Mouse (Mus musculus) kidney, embryonic 16.5 days (tissue): Measurements from ENCODE around the gene Acss3. TPM values are rescaled to one million over a fixed set of nuclear protein-coding genes. Genes with fewer than 3 reads are reported as not detected.

Experiments used
- ATAC-seq: fragments of 200-750 bp; cut with Nextera tagmentation; 2 replicates; pipeline ENCODE4 v1.8.0; 2017; ENCODE audit warnings: moderate TSS enrichment; ENCODE audit not compliant: low FRiP score, low TSS enrichment
- H3K27ac ChIP-seq: fragments of 300-500 bp; sonication (generic); 2 replicates; pipeline ENCODE4 v1.5.1; 2014; ENCODE audit warnings: low read length
- H3K27me3 ChIP-seq: fragments of 300-500 bp; sonication (generic); 2 replicates; pipeline ENCODE4 v1.6.1; 2014; ENCODE audit warnings: low read length, control low read depth, mixed read lengths; ENCODE audit not compliant: insufficient read depth
- H3K36me3 ChIP-seq: fragments of 300-500 bp; sonication (generic); 2 replicates; pipeline ENCODE4 v1.6.1; 2014; ENCODE audit warnings: low read length, control low read depth, mixed read lengths; ENCODE audit not compliant: insufficient read depth
- H3K4me1 ChIP-seq: fragments of 300-500 bp; sonication (generic); 2 replicates; pipeline ENCODE4 v1.6.1; 2014; ENCODE audit warnings: low read length, control low read depth, mixed read lengths; ENCODE audit not compliant: insufficient read depth
- H3K4me2 ChIP-seq: fragments of 300-500 bp; sonication (generic); replicated peaks from 2 replicates; pipeline ENCODE4 v1.6.1; 2014; ENCODE audit warnings: low read depth, low read length
- H3K4me3 ChIP-seq: fragments of 300-500 bp; sonication (generic); 2 replicates; pipeline ENCODE4 v1.5.1; 2014; ENCODE audit warnings: mild to moderate bottlenecking, low read length
- H3K9ac ChIP-seq: fragments of 300-500 bp; sonication (generic); replicated peaks from 2 replicates; pipeline ENCODE4 v1.6.1; 2014; ENCODE audit warnings: low read length
- H3K9me3 ChIP-seq: fragments of 300-500 bp; sonication (generic); 2 replicates; pipeline ENCODE4 v1.6.1; 2016; ENCODE audit warnings: low read length, control low read depth
- WGBS: fragments of 180-500 bp; shearing (Covaris S2); extraction: QIAGEN DNeasy Blood & Tissue Kit; methylation state at CpG from one replicate; pipeline ENCODE4 v1.1.7; 2014; 5-methylcytosine and 5-hydroxymethylcytosine counted together
- polyA plus RNA-seq: library from polyadenylated mRNA; unstranded; fragments of >200 nt; fragmentation: Nextera tagmentation; extraction: Ambion mirVana; gene quantifications from 2 replicates; pipeline ENCODE4 v1.2.1, GENCODE M21; 2015

Gene Acss3
- polyA plus RNA-seq, 1 experiment from 2014 or later: 3.4 TPM

- no peak overlapping the region for H3K27ac ChIP-seq
Measured at GRCm38 (mm10) chr10:106938851-106939250, 184.6 kb downstream of the Acss3 start.

GRCm38 (mm10) chr10:106936996-106937395, 186.5 kb downstream of the Acss3 start:
- Histone ChIP-seq H3K36me3 (no peaks in the 10 kb centered on the region), H3K9ac (no peak overlapping the region), H3K4me2 (no peak overlapping the region), H3K4me1 (no peaks in the 10 kb centered on the region), H3K27ac (no peak overlapping the region), H3K27me3 (no peaks in the 10 kb centered on the region), H3K9me3 (no peaks in the 10 kb centered on the region), H3K4me3 (no peak overlapping the region)
- 81% methylated on average over 7 of the region's 7 CpGs for WGBS
- ATAC-seq: no peak

More at GRCm38 (mm10) chr10:106938851-106939250, 184.6 kb downstream of the Acss3 start:
- Histone ChIP-seq H3K9me3 (no peaks in the 10 kb centered on the region), H3K27me3 (no peaks in the 10 kb centered on the region), H3K4me2 (no peak overlapping the region), H3K4me1 (no peaks in the 10 kb centered on the region), H3K4me3 (no peak overlapping the region), H3K36me3 (no peaks in the 10 kb centered on the region), H3K9ac (no peak overlapping the region)
- no peak for ATAC-seq
- 87% methylated on average over 3 of the region's 3 CpGs for WGBS

- 27% methylated on average over 13 of the region's 13 CpGs for WGBS
- ATAC-seq: peak; percentile 54; the same call in 1 of the 2 replicates
- Histone ChIP-seq H3K9me3 (no peaks in the 10 kb centered on the region), H3K36me3 (no peaks in the 10 kb centered on the region), H3K4me1 (no peaks in the 10 kb centered on the region), H3K27ac (no peak overlapping the region), H3K27me3 (no peaks in the 10 kb centered on the region), H3K4me3 (peak overlapping the region; percentile 41), H3K9ac (peak overlapping the region; percentile 61), H3K4me2 (peak overlapping the region; percentile 57)
Measured at GRCm38 (mm10) chr10:106932571-106933073, 190.8 kb downstream of the Acss3 start.

- no peaks in the 10 kb centered on the region for H3K4me1 ChIP-seq
- no peaks in the 10 kb centered on the region for H3K36me3 ChIP-seq
- H3K9me3 ChIP-seq: no peaks in the 10 kb centered on the region
- H3K4me3 ChIP-seq: no peak overlapping the region
- no peaks in the 10 kb centered on the region for H3K27me3 ChIP-seq
- ATAC-seq: no peak
- H3K4me2 ChIP-seq: no peak overlapping the region
- no peak overlapping the region for H3K27ac ChIP-seq
- no peak overlapping the region for H3K9ac ChIP-seq
- WGBS: 79% methylated on average over 9 of the region's 9 CpGs
Measured at GRCm38 (mm10) chr10:106928576-106929332, 194.7 kb downstream of the Acss3 start.

- Histone ChIP-seq H3K27ac (no peak overlapping the region), H3K9me3 (no peaks in the 10 kb centered on the region), H3K27me3 (no peaks in the 10 kb centered on the region), H3K36me3 (no peaks in the 10 kb centered on the region), H3K4me2 (no peak overlapping the region), H3K4me3 (no peak overlapping the region), H3K4me1 (no peaks in the 10 kb centered on the region), H3K9ac (no peak overlapping the region)
- WGBS: 85% methylated on average over 3 of the region's 3 CpGs
- no peak for ATAC-seq
Measured at GRCm38 (mm10) chr10:106924798-106925197, 198.7 kb downstream of the Acss3 start.

- no peaks in the 10 kb centered on the region for H3K27me3 ChIP-seq
- no peak for ATAC-seq
- H3K27ac ChIP-seq: no peak overlapping the region
- no peak overlapping the region for H3K4me3 ChIP-seq
- H3K4me2 ChIP-seq: no peak overlapping the region
- H3K9ac ChIP-seq: no peak overlapping the region
- H3K9me3 ChIP-seq: no peaks in the 10 kb centered on the region
- H3K36me3 ChIP-seq: no peaks in the 10 kb centered on the region
- 87% methylated on average over 5 of the region's 5 CpGs for WGBS
- H3K4me1 ChIP-seq: no peaks in the 10 kb centered on the region
Measured at GRCm38 (mm10) chr10:106924334-106924733, 199.1 kb downstream of the Acss3 start.

GRCm38 (mm10) chr10:106914822-106915221, 208.6 kb downstream of the Acss3 start:
- H3K4me3 ChIP-seq: no peak overlapping the region
- no peak overlapping the region for H3K4me2 ChIP-seq
- no peaks in the 10 kb centered on the region for H3K4me1 ChIP-seq
- H3K9me3 ChIP-seq: no peaks in the 10 kb centered on the region; the same call in 1 of the 2 replicates
- H3K27me3 ChIP-seq: no peaks in the 10 kb centered on the region
- no peak for ATAC-seq
- H3K9ac ChIP-seq: no peak overlapping the region
- no peak overlapping the region for H3K27ac ChIP-seq
- no peaks in the 10 kb centered on the region for H3K36me3 ChIP-seq

GRCm38 (mm10) chr10:106914275-106914674, 209.2 kb downstream of the Acss3 start:
- Histone ChIP-seq H3K27ac (no peak overlapping the region), H3K9ac (no peak overlapping the region)
- no peak for ATAC-seq

GRCm38 (mm10) chr10:106913032-106913431, 210.4 kb downstream of the Acss3 start:
- 25% methylated on average over 2 of the region's 2 CpGs for WGBS
- Histone ChIP-seq H3K27ac (no peak overlapping the region), H3K27me3 (no peaks in the 10 kb centered on the region), H3K9ac (no peak overlapping the region), H3K4me1 (no peaks in the 10 kb centered on the region), H3K9me3 (no peaks in the 10 kb centered on the region; the same call in 1 of the 2 replicates), H3K36me3 (no peaks in the 10 kb centered on the region), H3K4me3 (no peak overlapping the region), H3K4me2 (no peak overlapping the region)
- no peak for ATAC-seq

More at GRCm38 (mm10) chr10:106914275-106914674, 209.2 kb downstream of the Acss3 start:
- H3K4me1 ChIP-seq: no peaks in the 10 kb centered on the region
- no peaks in the 10 kb centered on the region for H3K36me3 ChIP-seq
- H3K4me3 ChIP-seq: no peak overlapping the region
- no peak overlapping the region for H3K4me2 ChIP-seq
- H3K9me3 ChIP-seq: no peaks in the 10 kb centered on the region; the same call in 1 of the 2 replicates
- H3K27me3 ChIP-seq: no peaks in the 10 kb centered on the region

GRCm38 (mm10) chr10:106910108-106910507, 213.4 kb downstream of the Acss3 start:
- H3K4me1 ChIP-seq: no peaks in the 10 kb centered on the region
- no peaks in the 10 kb centered on the region for H3K27me3 ChIP-seq
- no peak overlapping the region for H3K4me2 ChIP-seq
- H3K9ac ChIP-seq: no peak overlapping the region
- no peak overlapping the region for H3K4me3 ChIP-seq
- no peak overlapping the region for H3K27ac ChIP-seq
- no peak for ATAC-seq
- H3K9me3 ChIP-seq: no peaks in the 10 kb centered on the region; the same call in 1 of the 2 replicates
- 86% methylated on average over 3 of the region's 3 CpGs for WGBS
- H3K36me3 ChIP-seq: no peaks in the 10 kb centered on the region
